Mouse (Mus musculus): Measurements from ENCODE around the gene Samhd1.

GRCm38 (mm10) chr2:157069755-157070315 lies 65.2 kb downstream of the Samhd1 start:
- TF ChIP-seq POLR2A (IDR thresholded peaks at IDR 0.05; ENCODE audit: borderline replicate concordance, extremely low read depth, low read depth, low read length) (no peak), CTCF (IDR thresholded peaks at IDR 0.05; ENCODE audit: insufficient read depth, low read length) (no peak)
